Mouse (Mus musculus) intestine, embryonic 16.5 days (tissue): ENCODE results near the gene D230025D16Rik. TPM values are rescaled to one million over a fixed set of nuclear protein-coding genes. Genes with fewer than 3 reads are reported as not detected.

ENCODE experiments used
- ATAC-seq: fragments of 200-750 bp; cut with Nextera tagmentation; 2 replicates; pipeline ENCODE4 v1.8.0; 2017; ENCODE audit warnings: moderate TSS enrichment, moderate library complexity
- H3K27ac ChIP-seq: fragments of 300-500 bp; sonication (generic); 2 replicates; pipeline ENCODE4 v1.5.1; 2014; ENCODE audit warnings: mild to moderate bottlenecking, low read length
- H3K27me3 ChIP-seq: fragments of 300-500 bp; sonication (generic); replicated peaks from 2 replicates; pipeline ENCODE4 v1.6.1; 2014; ENCODE audit warnings: low read length, control low read depth, mixed read lengths; ENCODE audit not compliant: control insufficient read depth, insufficient read depth
- H3K36me3 ChIP-seq: fragments of 300-500 bp; sonication (generic); 2 replicates; pipeline ENCODE4 v1.6.1; 2014; ENCODE audit warnings: low read length, control low read depth; ENCODE audit not compliant: control insufficient read depth, insufficient read depth
- H3K4me1 ChIP-seq: fragments of 300-500 bp; sonication (generic); 2 replicates; pipeline ENCODE4 v1.6.1; 2014; ENCODE audit warnings: low read length, control low read depth, mixed read lengths; ENCODE audit not compliant: control insufficient read depth, insufficient read depth
- H3K4me2 ChIP-seq: fragments of 300-500 bp; sonication (generic); 2 replicates; pipeline ENCODE4 v1.6.1; 2014; ENCODE audit warnings: low read depth, low read length, control low read depth
- H3K4me3 ChIP-seq: fragments of 300-500 bp; sonication (generic); 2 replicates; pipeline ENCODE4 v1.5.1; 2014; ENCODE audit warnings: mild to moderate bottlenecking, low read length
- H3K9ac ChIP-seq: fragments of 300-500 bp; sonication (generic); 2 replicates; pipeline ENCODE4 v1.6.1; 2014; ENCODE audit warnings: low read depth, low read length
- H3K9me3 ChIP-seq: fragments of 300-500 bp; sonication (generic); 2 replicates; pipeline ENCODE4 v1.6.1; 2016; ENCODE audit warnings: low read length, control low read depth; ENCODE audit not compliant: control insufficient read depth
- WGBS: fragments of 180-500 bp; shearing (Covaris S2); extraction: QIAGEN DNeasy Blood & Tissue Kit; methylation state at CpG from one replicate; pipeline ENCODE4 v1.1.7; 2014; 5-methylcytosine and 5-hydroxymethylcytosine counted together
- polyA plus RNA-seq: library from polyadenylated mRNA; unstranded; fragments of >200 nt; fragmentation: Nextera tagmentation; extraction: Ambion mirVana; gene quantifications from 2 replicates; pipeline ENCODE4 v1.2.1, GENCODE M21; 2015

D230025D16Rik gene
- polyA plus RNA-seq, 1 experiment from 2014 or later, result 20.6 TPM

DNA sequence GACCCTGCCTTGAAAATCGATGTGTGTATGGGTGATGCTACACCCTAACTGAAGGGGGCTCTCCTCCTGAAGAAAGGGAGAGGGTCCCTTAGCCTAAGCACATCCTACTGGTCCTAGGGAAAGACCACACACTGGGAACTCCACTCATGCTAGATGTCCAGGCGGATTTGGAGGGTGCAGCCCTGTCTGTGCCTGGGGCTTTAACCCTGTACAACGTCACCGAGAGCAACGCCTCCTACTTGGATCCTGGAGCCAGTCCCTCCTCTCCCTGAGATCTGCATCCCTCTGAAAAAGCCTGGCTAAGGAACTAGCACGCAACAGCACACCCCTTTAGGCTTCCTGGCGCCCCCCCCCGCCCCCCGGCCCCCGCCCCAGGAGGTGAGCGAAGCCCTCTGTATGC is 50.4 kb downstream of the D230025D16Rik start:
- Histone ChIP-seq H3K4me1 (peaks cover 26% of the 10 kb centered on the region), H3K27ac (no peak overlapping the region), H3K9me3 (no peaks in the 10 kb centered on the region), H3K4me2 (peak overlapping the region; percentile 81), H3K36me3 (no peaks in the 10 kb centered on the region), H3K9ac (0 out of 2 replicates have a peak overlapping the region, but pooled peaks have one; percentile 54), H3K27me3 (peaks cover 76% of the 10 kb centered on the region), H3K4me3 (no peak overlapping the region; the same call in 1 of the 2 replicates)
- no peak for ATAC-seq
- 11% methylated on average over 11 of the region's 11 CpGs for WGBS

DNA sequence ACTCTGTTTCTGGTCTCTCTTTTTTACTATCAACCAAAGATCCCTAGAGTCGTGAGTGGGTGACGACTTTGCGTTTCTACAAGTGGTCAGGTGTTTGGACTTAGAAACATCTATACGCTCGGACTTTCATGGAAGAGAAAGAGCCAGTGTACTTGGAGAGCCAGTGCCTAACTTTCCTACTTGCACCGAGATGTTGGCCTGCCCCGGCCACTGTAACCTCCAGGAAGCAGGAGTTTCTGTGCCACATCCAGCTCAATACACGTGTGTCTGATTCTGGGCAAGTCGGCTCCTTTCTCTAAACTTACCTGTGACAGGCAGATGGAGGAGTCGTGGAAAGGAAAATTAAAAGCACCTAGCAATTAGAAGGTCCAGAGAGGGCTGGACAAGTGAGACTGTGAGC is 50.9 kb downstream of the D230025D16Rik start, which contains the start of gene Nol3:
Nol3 (plus strand) TSS at position 301 of the 400 bp plus-strand sequence.
- ATAC-seq, result no peak
- Histone ChIP-seq H3K4me2 (peak within 1 kb of the TSS; percentile 81), H3K4me3 (peak within 1 kb of the TSS; percentile 48), H3K27me3 (peaks cover 74% of the 10 kb centered on the region), H3K27ac (no peak within 1 kb of the TSS), H3K36me3 (no peaks in the 10 kb centered on the region), H3K9ac (peak within 1 kb of the TSS; percentile 54), H3K4me1 (peaks cover 21% of the 10 kb centered on the region), H3K9me3 (no peaks in the 10 kb centered on the region)
- WGBS, result 6% methylated on average over 10 of the region's 10 CpGs

DNA sequence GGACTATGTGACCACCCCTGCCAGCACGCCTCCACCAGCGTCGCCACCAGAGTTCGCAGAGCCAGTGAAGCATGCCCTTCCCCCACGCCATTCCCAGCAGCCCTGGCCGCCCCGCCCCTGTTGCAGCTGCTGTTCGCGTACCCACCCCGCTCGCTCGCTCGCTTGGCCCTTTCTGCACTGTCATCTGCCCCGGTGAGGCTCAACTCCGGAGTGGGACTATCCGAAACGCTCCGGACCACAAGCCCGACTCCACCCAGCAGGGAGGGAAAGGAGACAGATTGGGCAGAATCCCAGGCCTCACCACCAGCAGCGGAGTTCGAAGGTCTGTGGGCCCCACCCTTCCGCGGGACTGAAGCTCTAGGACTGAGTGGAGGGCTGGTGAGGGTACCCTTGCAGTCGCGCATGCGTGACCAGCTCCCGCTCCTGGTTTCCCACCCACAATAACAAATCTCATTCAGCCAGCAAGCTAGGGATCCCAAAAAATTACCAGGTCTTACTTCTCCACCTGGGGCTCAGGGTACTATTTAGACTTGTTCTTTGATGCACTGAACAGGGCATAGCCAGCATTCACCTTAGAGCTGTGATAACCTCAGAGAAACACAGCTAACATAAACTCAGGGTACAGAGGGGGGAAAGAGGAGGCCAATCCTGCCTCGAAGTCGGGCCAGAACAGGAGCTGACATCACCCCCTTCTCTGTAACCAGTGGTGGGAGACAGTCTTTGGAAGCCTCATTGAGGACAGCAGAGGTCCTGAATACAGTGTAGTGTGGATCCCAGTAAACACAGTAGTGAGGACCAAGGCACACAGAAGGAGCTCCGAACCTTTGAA is 51.6 kb downstream of the D230025D16Rik start:
- peak overlapping the region; percentile 54 for H3K9ac ChIP-seq
- peaks cover 67% of the 10 kb centered on the region for H3K27me3 ChIP-seq
- H3K27ac ChIP-seq, result no peak overlapping the region
- peak overlapping the region; percentile 81 for H3K4me2 ChIP-seq
- peak overlapping the region; percentile 48 for H3K4me3 ChIP-seq
- no peaks in the 10 kb centered on the region for H3K9me3 ChIP-seq
- peak; percentile 54 for ATAC-seq
- no peaks in the 10 kb centered on the region for H3K36me3 ChIP-seq
- peaks cover 21% of the 10 kb centered on the region for H3K4me1 ChIP-seq
- 5% methylated on average over 30 of the region's 30 CpGs for WGBS

DNA sequence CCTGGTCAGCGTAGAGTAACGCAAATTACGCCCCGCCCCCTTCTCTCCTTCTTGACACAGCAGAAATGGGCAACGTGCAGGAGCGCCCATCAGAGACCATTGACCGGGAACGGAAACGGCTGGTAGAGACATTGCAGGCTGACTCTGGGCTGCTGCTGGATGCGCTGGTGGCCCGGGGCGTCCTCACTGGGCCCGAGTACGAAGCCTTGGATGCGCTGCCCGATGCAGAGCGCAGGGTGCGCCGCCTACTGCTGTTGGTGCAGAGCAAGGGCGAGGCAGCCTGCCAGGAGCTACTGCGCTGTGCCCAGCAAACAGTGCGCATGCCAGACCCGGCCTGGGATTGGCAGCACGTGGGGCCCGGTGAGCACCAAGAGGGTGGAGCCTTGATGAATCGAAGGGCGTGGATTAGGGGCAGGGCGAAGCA is 54.0 kb downstream of the D230025D16Rik start:
- WGBS, result 3% methylated on average over 28 of the region's 28 CpGs
- H3K36me3 ChIP-seq, result no peaks in the 10 kb centered on the region; the same call in 1 of the 2 replicates
- H3K4me1 ChIP-seq, result peaks cover 21% of the 10 kb centered on the region
- H3K9ac ChIP-seq, result peak overlapping the region; percentile 46; the same call in 1 of the 2 replicates
- ATAC-seq, result peak; percentile 70
- no peaks in the 10 kb centered on the region for H3K9me3 ChIP-seq
- H3K27me3 ChIP-seq, result peaks cover 53% of the 10 kb centered on the region
- no peak overlapping the region for H3K27ac ChIP-seq
- H3K4me3 ChIP-seq, result peak overlapping the region; percentile 33
- peak overlapping the region; percentile 58 for H3K4me2 ChIP-seq

DNA sequence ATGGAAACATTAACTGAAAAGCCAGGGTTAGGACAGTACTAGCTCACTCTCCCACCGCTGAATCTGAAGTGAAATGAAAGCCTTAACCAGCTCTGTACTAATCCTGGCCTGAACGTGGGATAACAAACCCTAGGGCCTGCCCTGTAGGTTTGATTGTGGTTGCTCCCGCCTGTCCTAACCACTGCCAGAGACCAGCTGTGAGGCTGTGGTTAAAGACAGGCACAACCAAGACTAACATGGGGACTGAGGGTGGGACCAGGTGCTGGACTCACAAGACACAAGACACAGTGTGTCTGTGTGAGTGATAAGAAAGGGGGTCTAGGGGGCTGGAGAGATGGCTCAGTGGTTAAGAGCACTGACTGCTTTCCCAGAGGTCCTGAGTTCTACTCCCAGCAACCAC is 55.6 kb downstream of the D230025D16Rik start:
- Histone ChIP-seq H3K4me3 (no peak overlapping the region), H3K9ac (no peak overlapping the region), H3K9me3 (no peaks in the 10 kb centered on the region), H3K36me3 (no peaks in the 10 kb centered on the region; the same call in 1 of the 2 replicates), H3K27ac (no peak overlapping the region), H3K27me3 (peaks cover 42% of the 10 kb centered on the region), H3K4me1 (peaks cover 18% of the 10 kb centered on the region), H3K4me2 (no peak overlapping the region)
- no peak for ATAC-seq
- WGBS, result 77% methylated on average over 3 of the region's 3 CpGs

DNA sequence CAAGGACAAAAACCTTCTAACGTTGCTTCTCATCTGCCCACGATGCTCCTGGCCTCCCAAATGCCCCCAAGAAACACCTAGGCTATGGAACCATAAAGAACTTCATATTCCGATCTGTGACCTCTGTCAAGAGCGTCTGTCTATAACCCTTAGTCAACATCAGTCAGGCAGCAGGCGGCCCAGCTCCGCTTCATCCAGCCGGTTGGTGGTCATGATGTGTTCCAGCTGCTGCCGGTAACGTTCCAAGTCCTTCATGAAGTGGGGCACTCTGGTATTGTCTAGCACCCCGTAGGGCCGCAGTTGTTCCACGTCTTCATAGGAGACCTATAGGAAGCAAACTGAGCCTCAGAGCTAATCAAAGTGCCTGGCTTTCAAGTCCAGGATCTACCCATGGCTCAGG is 56.9 kb downstream of the D230025D16Rik start:
- no peaks in the 10 kb centered on the region for H3K9me3 ChIP-seq
- WGBS, result 90% methylated on average over 12 of the region's 12 CpGs
- no peak overlapping the region for H3K4me3 ChIP-seq
- H3K27me3 ChIP-seq, result peaks cover 34% of the 10 kb centered on the region
- no peak overlapping the region for H3K27ac ChIP-seq
- H3K4me1 ChIP-seq, result peaks cover 9% of the 10 kb centered on the region
- H3K9ac ChIP-seq, result no peak overlapping the region
- ATAC-seq, result no peak
- H3K4me2 ChIP-seq, result no peak overlapping the region
- H3K36me3 ChIP-seq, result no peaks in the 10 kb centered on the region; the same call in 1 of the 2 replicates

DNA sequence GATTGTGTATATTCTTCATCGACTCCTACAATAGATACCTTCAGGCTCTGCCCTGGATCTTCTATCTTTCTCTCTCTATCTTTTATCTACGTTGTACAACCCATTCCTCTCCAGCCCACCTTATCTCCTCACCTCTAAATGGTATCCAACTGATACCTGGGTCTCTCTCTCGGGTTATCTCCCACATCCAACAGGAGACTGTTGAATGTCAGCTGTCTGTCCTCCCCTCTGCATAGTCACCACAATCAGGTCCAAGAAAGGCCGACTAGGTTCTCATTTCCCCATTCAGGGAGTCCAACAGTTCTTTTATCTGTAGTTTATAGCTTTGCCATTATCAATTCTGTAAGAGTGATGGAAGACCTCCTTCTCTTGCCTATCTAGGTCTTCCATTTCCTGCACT is 57.3 kb downstream of the D230025D16Rik start:
- H3K4me2 ChIP-seq, result no peak overlapping the region
- 85% methylated on average over 4 of the region's 4 CpGs for WGBS
- no peak overlapping the region for H3K4me3 ChIP-seq
- no peak overlapping the region for H3K9ac ChIP-seq
- peaks cover 31% of the 10 kb centered on the region for H3K27me3 ChIP-seq
- no peaks in the 10 kb centered on the region; the same call in 1 of the 2 replicates for H3K36me3 ChIP-seq
- peaks cover 9% of the 10 kb centered on the region for H3K4me1 ChIP-seq
- H3K27ac ChIP-seq, result no peak overlapping the region
- H3K9me3 ChIP-seq, result no peaks in the 10 kb centered on the region
- ATAC-seq, result no peak

DNA sequence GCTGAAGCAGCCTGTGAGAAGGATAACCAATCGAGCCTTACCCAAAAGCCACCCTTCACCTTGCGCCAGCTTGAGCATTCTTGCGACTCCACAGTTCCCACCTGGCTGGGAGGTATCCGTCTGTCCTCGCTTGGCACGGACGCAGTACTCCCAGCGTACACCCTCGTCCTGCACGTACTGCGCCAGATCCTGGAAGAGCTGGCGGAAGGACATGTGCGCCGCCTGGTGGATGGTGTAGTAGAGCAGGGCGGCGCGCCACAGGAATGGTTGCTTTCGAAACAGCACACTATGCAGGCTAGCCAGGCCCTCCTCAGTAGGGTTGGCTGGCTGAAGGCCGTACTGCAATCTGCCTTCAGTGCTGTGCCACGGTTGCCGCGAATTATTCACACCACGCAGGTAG is 58.1 kb downstream of the D230025D16Rik start:
- no peak overlapping the region for H3K9ac ChIP-seq
- peaks cover 9% of the 10 kb centered on the region for H3K4me1 ChIP-seq
- H3K9me3 ChIP-seq, result no peaks in the 10 kb centered on the region
- H3K36me3 ChIP-seq, result no peaks in the 10 kb centered on the region; the same call in 1 of the 2 replicates
- no peak overlapping the region for H3K4me3 ChIP-seq
- ATAC-seq, result peak; percentile 75
- H3K27ac ChIP-seq, result no peak overlapping the region
- no peak overlapping the region for H3K4me2 ChIP-seq
- WGBS, result 32% methylated on average over 23 of the region's 23 CpGs
- peaks cover 24% of the 10 kb centered on the region; the same call in 1 of the 2 replicates for H3K27me3 ChIP-seq

DNA sequence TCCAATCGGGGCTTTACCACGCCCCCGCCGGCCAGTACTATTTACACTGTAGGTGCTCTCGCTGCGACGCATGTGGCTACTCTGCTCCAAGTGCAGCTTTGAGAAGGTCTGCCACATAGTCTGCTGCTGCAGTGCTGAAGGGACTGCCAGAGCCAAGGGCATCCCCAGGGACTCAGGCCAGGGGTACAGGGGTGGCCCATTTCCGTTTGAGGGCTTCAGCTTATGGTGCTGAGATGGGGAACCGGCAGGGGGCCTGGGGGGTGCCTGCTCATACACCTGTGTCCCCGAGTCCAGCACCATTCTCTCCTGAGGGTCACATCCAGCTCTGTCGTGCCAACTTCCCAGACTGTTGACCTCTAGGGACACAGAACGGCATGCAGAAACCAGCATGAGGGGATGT is 60.6 kb downstream of the D230025D16Rik start:
- Histone ChIP-seq H3K9ac (no peak overlapping the region), H3K4me3 (no peak overlapping the region), H3K9me3 (no peaks in the 10 kb centered on the region), H3K27ac (no peak overlapping the region), H3K36me3 (no peaks in the 10 kb centered on the region; the same call in 1 of the 2 replicates), H3K27me3 (peaks cover 10% of the 10 kb centered on the region), H3K4me1 (peaks cover 18% of the 10 kb centered on the region), H3K4me2 (no peak overlapping the region)
- no peak for ATAC-seq
- WGBS, result 57% methylated on average over 12 of the region's 12 CpGs
